Mouse (Mus musculus) lung, embryonic 15.5 days (tissue): Measurements from ENCODE around the gene Gm21188. TPM values are rescaled to one million over a fixed set of nuclear protein-coding genes. Genes with fewer than 3 reads are reported as not detected.

Experiments
- polyA plus RNA-seq: library from polyadenylated mRNA; unstranded; fragments of >200 nt; fragmentation: Nextera tagmentation; extraction: Ambion mirVana; gene quantifications from 2 replicates; pipeline ENCODE4 v1.2.1, GENCODE M21; 2015

Gm21188 gene
- polyA plus RNA-seq, 1 experiment from 2014 or later, result not detected

Other genes starting within 250 kb of the Gm21188 start
- not detected in 2 replicates for gene AF067063, start 222.0 kb downstream of the Gm21188 start, polyA plus RNA-seq
- gene D13Ertd608e, start 216.2 kb downstream of the Gm21188 start, polyA plus RNA-seq, result not detected in 2 replicates
- gene Tcstv1, start 157.4 kb downstream of the Gm21188 start, polyA plus RNA-seq, result not detected in 2 replicates
- not detected in 2 replicates for gene Gm21761, start 122.9 kb downstream of the Gm21188 start, polyA plus RNA-seq
- gene B020031M17Rik, start 101.4 kb downstream of the Gm21188 start, polyA plus RNA-seq, result not detected in 2 replicates
- not detected in 2 replicates for gene Gm36079, start 25.2 kb downstream of the Gm21188 start, polyA plus RNA-seq
- gene Gm20767, start 88.1 kb upstream of the Gm21188 start, polyA plus RNA-seq, result not detected in 2 replicates
- gene Gm21818, start 120.2 kb upstream of the Gm21188 start, polyA plus RNA-seq, result not detected in 2 replicates
- not detected in 2 replicates for gene Gm21762, start 163.8 kb upstream of the Gm21188 start, polyA plus RNA-seq
- not detected in 2 replicates for gene Gm21731, start 186.9 kb upstream of the Gm21188 start, polyA plus RNA-seq
- gene AF067061, start 210.9 kb upstream of the Gm21188 start, polyA plus RNA-seq, result not detected in 2 replicates
- gene BC147527, start 248.2 kb upstream of the Gm21188 start, polyA plus RNA-seq, result 0.59 and 0.76 TPM in 2 replicates